Mouse (Mus musculus) fat pad, adult 2 months (tissue): ENCODE data around the gene Cacnb1.

Experiments
- DNase-seq: peaks from one replicate; pipeline ENCODE4 v3.0.0-alpha.2; 2011; ENCODE audit warnings: low read depth, low spot score; ENCODE audit errors: extremely low read depth

Gene Cacnb1

DNA sequence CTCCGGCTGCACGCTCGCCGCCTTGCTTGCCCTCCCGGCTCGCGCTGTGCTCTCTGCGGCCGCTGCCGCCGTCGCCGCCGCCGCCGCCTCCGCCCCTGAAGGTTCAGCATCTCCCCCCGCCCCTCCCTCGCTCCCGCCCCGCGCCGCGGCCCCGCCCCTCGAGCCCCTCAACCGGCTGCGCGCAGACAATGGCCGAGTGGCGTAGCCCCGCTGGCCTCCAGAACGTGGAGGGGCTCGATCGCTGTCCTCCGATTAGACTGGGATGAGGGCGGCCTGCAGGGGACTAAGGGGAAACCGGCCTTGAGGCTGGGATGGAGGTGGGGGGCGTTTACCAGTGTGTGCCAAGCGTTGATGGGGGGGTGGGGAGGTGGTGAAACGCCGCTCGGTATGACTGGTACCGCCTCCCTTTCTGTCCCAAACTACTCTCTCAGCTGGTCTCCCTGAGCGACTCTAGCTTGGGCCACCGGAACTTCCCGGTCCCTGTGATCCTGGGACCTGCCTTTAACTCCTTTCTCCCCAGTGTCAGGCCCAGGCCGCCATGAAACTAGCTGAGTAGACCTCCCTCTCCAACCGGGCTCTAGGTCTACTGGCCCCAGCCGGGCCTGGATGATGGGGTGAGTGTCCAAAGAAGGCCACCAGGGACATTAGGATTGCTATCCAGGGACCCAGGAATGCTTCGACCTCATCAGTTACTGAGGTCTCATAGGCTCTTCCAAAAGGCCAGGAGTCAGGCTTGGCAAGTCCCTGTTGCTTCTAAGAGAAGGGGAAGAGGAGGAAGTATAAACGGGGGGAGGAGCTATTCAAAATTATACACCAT, at the start of gene Cacnb1:
TSS of gene Cacnb1 (minus strand) at position 480 of the 817 bp plus-strand sequence.
- DNase-seq = no peak

DNA sequence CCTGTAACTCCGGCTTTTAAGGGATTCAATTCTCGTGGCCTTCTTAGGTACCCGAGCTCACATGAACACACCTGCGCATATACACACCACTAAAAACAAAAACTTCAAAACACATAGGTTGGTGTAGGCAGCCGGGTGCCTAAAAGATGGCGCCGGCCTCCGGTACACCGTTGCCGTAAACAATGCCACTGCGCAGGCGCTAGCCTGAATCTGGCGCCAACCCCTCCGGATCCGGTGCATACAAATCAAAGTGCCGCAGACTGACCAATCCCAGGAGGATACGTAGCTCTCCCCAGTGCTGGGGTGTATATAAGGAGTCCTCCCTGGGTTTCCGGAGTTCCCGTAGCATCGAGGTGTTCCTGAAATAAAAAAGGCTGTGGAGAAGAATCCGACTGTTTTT, 44.4 kb upstream of the Cacnb1 start:
- no peak for DNase-seq

GRCm38 (mm10) chr11:98066201-98066600, 43.4 kb upstream of the Cacnb1 start:
- no peak for DNase-seq

DNA sequence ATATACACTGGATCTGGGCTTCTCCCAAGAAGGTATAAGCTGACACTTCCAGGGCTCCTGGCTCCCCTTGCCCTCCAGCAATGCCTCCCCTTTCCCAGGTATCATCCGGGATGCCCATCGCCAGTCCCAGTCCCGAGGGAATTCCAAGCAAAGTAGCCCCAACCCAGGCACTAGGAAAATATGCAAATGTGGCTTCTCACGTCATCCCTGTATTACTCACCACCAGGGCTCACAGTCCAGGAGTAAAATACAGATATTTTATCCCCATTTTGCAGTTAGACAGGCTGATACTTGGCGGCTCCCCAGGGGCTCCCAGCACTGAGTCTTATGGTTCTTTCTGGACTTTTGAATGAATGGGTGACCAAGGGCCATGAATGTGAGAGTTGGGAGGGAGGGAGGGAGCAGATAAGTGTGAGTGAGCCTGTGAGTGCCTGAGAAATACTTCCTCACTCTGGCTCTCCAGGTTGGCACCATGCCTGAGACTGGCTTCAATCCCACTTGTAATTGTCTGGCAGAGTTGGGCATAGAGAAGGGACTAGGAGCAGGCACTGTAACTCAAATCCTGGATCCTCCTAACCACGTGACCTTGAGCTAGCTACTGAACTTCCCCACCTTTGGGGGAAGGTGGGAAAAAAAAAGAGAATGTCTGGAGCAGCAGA, 39.2 kb upstream of the Cacnb1 start:
- DNase-seq = no peak

DNA sequence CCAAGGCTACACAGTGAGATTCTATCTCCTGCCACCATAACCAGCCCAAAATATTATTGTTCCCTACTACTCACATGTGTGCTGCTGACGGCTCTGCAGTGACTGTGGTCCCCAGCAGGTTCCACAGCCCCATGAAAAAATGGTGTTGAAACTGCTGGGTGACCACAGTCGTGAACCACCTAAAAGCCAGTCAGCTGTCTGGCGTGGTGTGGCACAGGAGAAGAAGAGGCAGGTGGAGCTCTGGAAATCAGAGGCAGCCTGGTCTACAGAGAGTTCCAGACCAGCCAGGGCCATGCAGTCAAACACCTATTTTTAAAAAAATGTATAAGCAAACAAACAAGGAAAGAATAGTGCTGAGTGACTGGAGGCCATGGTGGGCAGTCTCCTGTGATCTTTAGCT, 38.6 kb upstream of the Cacnb1 start:
- DNase-seq = no peak

DNA sequence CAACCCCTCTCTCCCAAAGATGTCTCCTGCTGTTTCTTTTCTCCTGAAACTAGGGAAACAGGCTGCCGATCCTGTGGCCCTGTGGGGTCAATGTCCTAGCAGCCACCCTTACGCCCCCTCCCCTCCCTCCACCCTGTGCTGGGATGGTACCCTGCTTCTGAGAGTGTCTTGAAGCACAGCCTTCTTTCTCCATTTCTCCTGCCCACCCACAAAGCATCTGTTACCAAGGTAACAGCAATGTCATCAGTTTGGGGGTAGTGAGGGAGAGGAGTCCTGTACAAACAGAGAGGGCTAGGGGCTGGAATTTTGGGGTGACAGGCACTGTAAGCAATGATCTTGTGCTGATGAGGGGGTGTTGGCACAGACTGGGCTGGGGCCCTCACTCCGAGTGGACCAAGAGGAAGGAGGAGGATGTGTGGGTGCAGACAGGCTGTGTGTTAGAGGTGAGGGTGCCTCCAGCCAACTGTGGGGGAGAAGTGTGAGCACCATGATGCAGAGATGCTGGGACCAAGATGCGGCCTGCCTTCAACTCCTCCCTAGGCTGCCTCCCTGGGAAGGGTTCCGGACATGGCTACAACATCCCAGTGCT, 37.4 kb upstream of the Cacnb1 start:
- DNase-seq = no peak

GRCm38 (mm10) chr11:98059662-98060061, 36.8 kb upstream of the Cacnb1 start:
- peak; percentile 37 for DNase-seq

GRCm38 (mm10) chr11:98057998-98058397, 35.2 kb upstream of the Cacnb1 start:
- peak; percentile 54 for DNase-seq

DNA sequence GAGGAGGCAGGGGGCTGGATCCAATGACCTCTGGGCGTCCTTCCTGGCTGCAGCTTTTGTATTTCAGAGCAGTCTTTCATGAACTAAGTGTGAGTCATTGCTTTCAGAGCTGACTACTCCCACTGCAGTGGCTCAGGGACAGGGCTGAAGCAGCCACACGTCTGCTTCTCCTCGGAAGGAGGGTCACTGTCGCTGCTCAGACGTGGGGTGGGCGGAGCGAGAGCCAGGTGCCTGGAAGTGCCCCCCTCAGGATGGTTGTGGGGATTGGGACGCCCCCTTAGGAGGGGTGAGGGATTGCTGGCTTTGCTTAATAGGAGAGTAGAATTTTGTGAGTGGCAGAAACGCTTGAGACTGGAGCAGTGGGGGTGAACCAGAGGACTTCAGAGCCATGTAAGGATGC, 34.6 kb upstream of the Cacnb1 start:
- DNase-seq = no peak

GRCm38 (mm10) chr11:98052989-98053834, 30.4 kb upstream of the Cacnb1 start, which contains the start of gene Stac2:
Gene Stac2 (minus strand): TSS chr11:98053462.
- DNase-seq = no peak

GRCm38 (mm10) chr11:98052129-98052988, 29.5 kb upstream of the Cacnb1 start:
- DNase-seq = no peak

DNA sequence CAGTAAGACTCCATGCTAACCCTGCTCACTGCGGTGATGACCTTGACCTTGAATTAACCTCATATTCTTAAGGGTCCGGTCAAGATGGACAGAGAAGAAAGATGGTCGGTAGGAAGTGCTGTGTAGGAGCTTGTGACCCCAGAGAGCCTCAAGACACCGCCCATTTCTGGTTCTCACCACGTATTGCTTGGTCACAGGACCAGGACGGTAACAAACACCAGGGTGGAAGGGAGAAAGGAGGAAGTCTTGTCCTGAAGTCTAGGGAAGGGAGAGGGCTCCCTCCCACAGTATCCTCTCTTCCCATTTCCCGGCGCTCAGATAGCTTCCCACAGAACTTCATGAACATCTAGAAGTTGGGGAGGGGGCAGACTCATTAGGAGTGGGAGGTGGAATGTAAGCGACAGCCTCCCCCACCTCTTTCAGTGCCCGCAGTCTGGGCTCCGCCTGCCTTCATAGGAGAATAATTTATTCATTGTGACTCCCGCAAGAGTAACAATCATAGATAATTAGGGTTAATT, 28.8 kb upstream of the Cacnb1 start:
- no peak for DNase-seq

GRCm38 (mm10) chr11:98050940-98051339, 28.1 kb upstream of the Cacnb1 start:
- DNase-seq = no peak

DNA sequence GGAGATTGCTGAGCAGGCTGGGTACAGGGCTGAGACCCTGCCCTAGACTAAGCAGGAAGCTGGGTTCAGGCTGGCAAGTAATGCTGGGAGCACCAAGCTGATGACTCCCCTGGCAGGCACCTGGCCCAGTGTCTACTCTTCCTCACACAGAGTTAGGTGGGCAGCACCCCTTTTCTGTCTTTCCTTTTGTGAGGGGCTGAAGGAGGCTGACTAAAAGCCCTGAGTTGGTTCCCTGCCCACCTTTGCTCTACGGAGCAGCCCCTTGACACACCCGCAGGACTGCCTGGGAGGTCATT, 27.6 kb upstream of the Cacnb1 start:
- DNase-seq = no peak

- no peak for DNase-seq
Measured at GRCm38 (mm10) chr11:98049672-98050519, 27.1 kb upstream of the Cacnb1 start.

DNA sequence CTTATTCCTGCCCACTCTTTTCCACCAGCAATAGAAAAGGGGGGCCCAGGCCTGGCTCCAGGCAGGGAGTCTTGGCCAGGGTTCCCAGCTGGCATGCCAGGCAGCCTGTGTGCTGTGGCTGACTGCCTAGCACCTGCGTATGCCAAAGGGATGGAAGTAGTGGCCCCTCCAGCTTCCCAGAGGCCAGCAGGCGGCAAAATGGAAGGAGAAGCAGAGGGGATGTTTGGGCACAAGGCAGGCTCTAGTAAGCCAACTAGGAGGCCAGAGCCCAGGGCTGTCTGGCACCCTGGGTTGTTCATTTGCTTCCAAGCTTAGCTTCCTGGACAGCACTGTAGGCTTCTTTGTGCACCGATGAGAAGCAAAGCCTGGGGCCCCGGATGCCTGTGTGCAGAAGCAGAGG, 24.9 kb upstream of the Cacnb1 start:
- DNase-seq = peak; percentile 54

GRCm38 (mm10) chr11:98046466-98046865, 23.6 kb upstream of the Cacnb1 start:
- DNase-seq = no peak

DNA sequence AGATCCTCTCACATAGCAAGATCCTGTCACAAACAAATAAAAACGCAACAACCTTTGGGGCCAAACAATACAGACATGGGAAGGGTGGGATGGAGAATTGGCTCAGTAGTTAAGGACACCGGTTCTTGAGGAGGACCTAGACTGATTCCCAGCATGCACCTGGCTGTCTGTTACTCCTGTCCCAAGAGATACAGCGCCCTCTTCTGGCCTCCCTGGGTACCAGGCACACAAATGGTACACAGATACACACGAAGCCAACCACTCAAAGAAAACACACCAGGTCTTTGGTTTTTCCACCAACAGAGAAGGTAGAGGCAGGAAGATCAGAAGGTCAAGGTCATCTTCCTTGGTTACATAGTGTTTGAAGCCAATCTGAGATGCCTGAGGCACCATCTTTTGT, 22.8 kb upstream of the Cacnb1 start:
- DNase-seq = no peak

DNA sequence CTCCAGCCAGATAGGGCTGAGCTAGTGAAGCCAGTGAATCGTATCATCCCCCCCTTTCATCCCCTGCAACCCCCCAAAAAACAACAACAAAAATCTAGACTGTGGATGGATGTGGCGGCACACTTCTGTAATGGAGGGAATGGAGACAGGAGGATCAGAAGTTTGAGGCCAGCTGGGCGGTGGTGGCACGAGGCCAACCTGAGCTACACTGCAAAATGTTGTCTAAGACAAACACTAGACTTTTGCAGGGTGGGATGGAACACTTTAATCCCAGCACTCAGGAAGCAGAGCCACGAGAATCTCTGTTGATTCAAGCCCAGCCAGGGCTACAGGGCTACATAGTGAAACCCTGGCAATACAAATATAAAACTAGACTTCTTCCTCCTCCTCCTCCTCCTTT, 21.2 kb upstream of the Cacnb1 start:
- no peak for DNase-seq
